Mouse (Mus musculus) megakaryocyte-erythroid progenitor cell, adult 5-6 weeks (primary cell): ENCODE results near the gene Pcyt1a. TPM values are rescaled to one million over a fixed set of nuclear protein-coding genes. Genes with fewer than 3 reads are reported as not detected.

Experiments
- ATAC-seq: replicated peaks from 2 replicates; pipeline ENCODE4 v1.8.0; 2016; ENCODE audit warnings: mild to moderate bottlenecking, inconsistent platforms; ENCODE audit not compliant: severe bottlenecking, poor library complexity, low FRiP score, low TSS enrichment
- total RNA-seq, 2 experiments: library from RNA; stranded (forward) in 1 of 2; stranded (reverse) in 1 of 2; fragments of 200-1000, 215-1000 nt in 1 of 2; fragments of >200 nt in 1 of 2; fragmentation: Nextera tagmentation in 1 of 2; gene quantifications; 2 replicates each; pipeline ENCODE4 v1.2.3; 2014 to 2017

The Pcyt1a gene
- 68.8 and 73.7 TPM in 2 replicates for total RNA-seq (2014; fragmentation: Nextera tagmentation)
- 69.0 and 78.2 TPM in 2 replicates for total RNA-seq (2017)

DNA sequence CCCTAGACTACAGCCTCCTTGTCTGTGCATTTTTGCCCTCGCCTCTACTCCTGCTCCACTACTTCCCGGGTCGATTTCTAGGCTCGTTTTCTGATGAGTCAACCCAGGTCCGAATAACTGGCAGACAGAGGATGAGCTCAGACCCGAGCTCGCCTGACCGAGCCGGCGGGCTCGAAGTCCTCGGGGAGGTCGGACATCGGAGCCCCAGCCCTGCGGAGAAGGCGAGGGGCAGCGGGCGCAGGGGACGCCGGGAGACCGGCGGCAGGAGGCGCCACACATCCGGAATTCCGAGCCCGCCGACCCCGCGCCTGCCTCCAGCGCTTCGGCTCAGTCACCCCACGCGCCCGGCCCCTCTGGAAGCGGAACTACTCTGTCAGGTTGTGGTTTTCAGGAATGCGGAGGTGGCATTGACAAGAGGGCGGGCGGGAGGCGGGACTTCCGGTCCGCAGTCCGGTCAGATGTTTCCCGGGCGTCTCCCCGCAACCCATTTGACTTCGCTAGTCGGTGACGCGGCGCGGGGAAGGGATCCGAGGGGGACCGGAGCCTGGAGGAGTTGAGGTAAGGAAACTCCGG lies at the start of gene Pcyt1a:
Gene Pcyt1a, plus strand, starts transcription at position 448 of the 573 bp plus-strand sequence.
- peak; percentile 89 for ATAC-seq

DNA sequence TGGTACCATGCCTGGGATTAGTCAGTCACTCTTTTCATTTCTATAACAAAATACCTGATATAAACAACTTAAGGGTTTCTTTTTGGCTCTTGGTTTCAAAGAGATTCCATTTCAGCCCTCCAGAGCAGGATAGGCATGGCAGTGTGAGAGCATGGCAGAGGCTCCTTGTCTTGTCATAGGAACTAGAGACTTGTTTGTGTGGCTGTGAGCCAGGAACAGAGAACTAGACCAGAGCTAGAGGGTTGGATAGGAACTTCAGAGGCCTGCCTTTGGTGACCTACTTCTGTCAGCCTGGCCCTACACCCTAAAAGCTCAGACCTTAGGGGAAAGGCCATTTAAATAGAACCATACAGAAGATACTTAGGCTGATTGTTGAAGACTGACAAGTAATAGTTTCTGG lies 47.8 kb upstream of the Pcyt1a start:
- no peak for ATAC-seq

DNA sequence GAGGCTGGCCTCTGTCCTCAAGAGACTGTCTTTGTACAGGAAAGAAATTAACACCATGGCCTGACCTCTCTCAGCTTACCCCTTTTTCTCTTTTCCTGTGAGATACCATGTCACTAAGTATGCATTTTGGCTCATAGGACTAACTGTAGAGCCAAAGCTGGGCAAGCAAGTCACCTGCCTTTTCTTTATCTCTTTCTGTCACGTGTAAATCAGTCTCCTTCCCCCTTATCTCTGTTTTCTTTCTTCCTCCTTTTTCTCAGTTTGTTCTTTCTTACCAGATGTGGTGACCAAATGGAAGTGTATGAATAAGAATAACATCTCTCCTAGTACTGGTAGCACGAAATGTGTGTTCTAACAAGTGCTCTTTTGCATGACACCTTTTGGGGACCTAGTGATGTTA lies 45.8 kb upstream of the Pcyt1a start:
- no peak for ATAC-seq

DNA sequence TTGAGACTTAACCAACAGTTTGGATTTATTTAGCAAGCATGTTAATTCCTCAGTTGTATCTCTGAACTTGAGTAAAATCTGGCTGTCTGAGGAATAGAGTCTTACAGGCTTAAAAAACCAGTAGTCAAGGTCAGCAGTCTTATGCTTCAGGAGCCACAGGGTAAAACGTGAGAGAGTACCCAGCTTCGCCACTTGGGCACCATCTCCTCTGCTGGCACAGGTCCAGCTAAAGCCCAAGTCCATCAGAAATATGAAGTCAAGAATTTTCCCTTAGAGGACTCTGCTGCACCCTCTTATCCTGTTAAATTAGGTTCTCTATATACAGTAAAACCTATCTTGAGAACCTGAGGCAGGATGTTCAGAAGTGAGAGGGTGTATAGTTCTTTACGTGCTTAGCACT lies 43.9 kb upstream of the Pcyt1a start:
- ATAC-seq = no peak

DNA sequence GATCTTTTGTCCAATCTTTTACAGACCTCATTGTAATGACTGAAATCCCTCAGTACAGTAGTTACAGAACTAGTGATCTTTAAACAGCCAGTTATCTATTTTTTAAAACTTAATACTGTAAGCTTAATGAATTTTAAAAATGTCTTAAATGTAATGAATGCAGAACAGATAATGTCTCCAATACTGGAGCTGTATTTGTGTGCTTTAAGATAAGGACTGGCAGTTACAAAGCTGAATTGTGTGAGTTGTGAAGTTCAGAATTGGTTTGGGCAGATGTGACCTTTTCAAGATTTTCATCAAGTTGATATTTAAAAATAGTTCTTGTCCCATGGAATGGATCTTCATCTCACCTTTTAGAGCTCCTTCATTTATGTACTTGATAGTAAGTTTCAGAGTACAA lies 41.7 kb upstream of the Pcyt1a start:
- ATAC-seq = peak; percentile 62; the same call in 1 of the 2 replicates

DNA sequence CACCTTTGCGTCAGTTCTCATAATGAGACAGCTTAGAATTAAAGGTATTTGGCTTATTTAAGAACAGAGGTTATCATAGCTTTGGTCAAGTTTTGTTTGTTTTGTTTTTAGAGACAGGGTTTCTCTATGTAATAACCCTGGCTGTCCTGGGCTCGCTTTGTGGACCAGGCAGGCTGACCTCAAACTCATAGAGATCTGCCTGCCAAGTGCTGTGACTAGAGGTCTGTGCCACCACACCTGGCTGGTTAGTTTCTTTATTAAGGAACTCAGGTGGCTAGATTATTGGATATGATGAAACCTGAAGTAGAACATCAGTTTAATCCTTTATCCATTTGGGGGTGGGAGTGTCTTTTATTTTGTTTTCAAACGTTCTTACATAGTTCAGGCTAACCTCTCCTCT lies 40.9 kb upstream of the Pcyt1a start:
- ATAC-seq = no peak

DNA sequence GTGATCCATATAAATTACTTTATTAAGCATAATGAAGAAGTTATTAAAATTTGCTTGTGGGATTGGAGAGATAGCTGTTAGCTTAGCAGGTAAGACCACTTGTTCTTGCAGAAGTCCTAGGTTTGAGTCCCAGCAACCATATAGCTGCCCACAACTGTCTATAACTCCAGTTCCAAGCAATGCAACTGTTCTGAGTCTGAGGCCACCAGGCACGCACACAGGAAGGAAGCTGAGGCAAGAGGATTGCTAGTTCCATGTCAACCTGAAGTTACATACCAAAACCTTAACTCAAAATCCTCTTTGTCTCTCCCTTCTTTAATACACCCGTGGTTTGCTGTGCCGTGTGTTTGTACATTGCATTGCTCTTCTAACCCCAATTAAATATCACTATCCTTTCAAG lies 39.8 kb upstream of the Pcyt1a start:
- ATAC-seq = no peak

DNA sequence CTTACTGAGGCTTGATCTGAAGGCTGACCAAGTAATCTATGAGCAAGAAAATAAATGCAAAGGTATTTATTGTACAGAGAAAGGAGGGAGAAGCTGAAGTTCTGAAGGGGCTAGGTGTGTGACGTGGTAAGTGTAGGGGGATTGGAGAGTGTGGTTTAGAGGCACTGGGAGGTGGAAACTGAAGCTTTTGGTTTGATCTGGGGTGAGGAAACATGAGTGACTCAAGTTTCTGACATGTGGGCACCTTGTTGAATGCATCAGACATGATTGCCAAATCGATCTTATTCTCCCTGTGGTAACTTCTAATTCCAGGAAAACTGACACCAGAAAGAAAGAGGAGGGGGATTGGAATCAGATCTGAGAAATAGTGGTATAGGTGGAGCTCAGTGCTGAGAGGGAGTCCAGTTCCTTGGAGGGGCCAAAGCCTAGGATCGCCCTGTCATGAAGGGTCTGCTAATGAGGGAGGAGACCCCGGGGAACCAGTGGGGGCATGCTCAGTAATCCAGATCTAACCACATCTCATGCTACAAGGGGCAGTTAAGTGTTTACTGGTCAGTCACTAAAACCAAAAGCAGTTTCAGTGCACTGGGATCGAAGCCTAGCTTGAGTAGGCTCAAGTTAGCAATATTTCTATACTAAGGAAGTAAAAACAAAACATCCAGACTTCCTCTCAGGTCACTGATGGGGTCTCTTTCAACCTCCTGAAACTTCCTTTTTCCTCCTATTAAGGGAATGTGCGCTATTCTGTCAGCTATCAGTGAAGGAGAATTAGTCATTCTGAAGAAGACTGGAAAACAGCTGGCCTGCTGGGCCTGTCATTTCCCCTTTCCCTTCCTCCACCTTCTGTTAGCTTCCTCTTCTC lies 34.8 kb upstream of the Pcyt1a start:
- no peak for ATAC-seq

DNA sequence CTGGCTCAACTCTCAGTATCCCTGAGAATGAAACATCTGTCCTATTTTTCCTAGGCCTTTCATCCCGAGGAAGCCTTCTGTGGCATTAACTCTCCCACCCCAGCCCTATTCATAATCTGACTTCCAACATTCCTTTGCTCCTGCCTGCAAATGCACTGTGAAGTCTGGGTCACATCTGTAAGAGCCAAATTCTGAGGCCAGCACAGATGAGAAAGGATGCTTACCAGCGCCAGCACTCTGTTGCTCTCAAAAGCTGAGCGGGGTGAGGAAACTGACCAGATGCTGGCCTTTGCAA lies 34.2 kb upstream of the Pcyt1a start:
- no peak for ATAC-seq

DNA sequence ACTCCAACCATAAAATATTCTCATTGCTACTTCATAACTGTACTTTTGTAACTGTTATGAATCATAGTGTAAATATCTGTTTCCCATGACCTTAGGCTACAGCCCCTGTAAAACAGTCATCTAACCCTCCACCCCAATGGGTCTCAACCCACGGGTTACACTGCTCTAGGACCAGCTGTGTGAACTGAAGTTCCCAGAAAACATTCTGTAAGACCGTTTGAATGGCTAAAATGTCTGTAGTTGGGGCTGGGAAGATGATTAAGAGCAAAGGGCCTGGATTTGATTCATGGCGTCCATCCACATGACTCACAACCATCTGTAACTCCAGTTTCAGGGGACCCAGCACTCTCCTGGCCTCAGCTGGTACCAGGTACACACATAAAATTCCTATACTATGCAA lies 32.5 kb upstream of the Pcyt1a start:
- ATAC-seq = no peak

DNA sequence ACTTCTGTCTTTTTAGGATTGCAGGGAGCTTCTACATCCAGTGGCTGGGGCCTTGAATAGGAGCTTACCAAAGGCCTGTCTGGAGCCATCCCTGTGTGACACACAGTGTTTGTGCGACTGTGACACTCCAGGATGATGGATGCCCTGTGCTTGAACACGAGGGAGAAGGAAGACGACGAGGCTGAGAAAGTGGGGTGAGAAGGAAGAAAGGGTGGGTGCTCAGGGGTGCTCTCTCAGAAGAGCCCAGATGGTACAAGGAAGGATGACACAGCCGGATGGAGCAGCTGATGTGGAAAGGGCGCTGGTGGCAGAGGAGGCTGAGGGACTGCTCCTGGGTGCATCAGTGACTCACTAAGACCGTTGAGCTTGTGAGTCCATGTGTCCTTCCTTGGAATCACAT lies 30.5 kb upstream of the Pcyt1a start, which contains the start of gene Tm4sf19:
Gene Tm4sf19, plus strand, starts transcription at position 240 of the 400 bp plus-strand sequence.
- ATAC-seq = no peak

DNA sequence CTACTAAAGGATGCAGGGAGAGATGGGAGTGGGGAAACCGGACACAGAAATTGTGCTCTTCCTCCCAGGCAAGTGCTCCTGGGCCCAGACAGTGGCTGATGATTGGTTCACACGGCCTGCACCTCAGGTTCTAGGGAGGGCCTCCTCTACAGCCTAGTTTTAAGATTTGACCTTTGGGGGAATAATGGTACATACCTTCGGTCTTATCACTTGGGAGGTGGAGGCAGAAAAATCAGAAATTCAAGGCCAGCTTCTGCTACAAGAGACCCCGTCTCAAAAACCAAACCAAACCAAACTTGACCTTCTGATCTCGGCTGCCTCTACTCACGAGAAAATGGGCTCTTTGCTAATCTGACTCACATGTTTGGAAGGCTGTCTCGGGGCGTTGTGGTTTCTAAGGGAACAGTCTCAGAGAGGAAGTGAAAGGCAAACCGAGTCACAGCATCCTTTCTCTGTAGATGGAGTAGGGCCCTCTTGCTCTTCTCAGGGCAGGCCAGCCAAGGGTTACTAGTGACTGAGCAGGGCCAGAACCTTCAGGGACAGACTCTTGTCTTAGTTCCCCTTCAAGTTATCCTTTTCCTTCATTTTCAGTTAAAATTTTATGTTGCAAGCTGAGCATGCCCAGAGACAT lies 29.3 kb upstream of the Pcyt1a start:
- ATAC-seq = no peak

DNA sequence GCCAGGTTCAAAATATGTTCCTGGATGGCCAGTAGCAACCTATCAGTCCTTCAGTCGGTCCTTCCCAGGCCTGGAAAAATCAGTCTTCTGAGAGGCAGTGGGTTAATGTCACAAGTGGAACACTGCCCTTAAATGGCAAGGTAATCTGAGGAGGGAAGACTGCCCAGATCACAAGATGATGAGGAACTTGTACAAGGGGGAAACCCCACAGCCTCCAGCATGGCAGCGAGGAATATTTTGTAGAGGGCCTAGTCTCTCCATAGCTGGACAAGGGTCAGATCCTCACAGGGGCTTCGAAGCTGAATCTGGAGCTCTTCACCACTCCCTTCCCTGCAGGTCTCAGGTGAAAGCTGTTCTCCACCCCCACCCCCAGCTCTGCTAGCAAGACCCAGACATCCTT lies 27.9 kb upstream of the Pcyt1a start:
- no peak for ATAC-seq

DNA sequence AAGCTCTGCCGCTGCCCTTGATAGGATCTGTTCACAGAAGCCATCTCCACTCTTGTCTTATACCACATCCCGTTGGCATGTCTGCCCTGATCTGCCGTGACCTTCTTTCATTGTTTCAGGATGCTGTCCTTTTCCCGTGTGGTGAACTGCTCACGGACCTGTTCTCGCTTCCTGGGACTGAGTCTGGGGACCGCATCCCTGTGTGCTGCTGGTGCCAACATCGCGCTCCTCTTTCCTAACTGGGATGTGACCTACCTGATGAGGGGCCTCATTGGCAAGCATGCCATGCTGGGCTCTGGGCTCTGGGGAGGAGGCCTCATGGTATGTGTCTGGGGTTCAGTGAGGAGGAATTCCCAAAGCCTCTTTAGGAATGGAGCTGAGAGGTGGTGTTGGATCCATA lies 25.0 kb upstream of the Pcyt1a start:
- ATAC-seq = no peak

DNA sequence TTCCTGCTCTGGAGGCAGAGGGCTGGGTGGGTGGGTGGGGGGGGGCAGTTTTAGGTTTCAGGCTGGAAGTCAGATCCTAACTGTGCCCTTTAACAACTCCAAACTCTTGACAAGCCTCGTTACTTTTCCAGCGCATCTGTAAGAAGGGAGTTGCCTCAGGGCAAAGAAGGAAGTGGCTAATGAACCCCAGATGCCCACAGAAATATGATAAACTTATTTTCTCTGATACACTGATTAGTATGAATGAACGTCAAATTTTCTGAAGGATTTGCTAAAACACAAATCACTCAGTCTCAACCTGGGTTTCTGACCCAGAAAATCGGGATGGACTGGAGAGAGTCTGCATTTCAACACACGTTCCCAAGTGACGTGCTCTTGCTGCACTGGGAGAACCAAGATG lies 24.1 kb upstream of the Pcyt1a start:
- ATAC-seq = no peak

DNA sequence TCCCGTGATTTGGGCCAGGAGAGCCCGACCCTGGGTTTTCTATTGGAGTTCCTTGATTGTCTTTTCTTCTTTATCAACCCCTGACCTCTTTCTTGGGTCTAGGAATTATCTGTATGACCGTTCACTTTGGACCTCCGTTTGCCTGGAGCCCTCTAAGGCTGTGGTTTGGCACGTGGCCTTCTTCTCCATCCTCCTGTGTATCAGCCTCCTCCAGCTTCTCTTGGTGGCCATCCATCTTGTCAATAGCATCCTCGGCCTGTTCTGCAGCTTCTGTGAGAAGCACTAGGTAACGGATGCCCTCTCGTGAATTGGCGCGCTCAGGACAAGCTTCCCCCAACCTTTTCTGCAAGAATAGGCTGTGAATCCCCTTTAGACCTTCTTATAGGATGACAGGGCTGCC lies 23.0 kb upstream of the Pcyt1a start:
- peak; percentile 41; the same call in 1 of the 2 replicates for ATAC-seq

DNA sequence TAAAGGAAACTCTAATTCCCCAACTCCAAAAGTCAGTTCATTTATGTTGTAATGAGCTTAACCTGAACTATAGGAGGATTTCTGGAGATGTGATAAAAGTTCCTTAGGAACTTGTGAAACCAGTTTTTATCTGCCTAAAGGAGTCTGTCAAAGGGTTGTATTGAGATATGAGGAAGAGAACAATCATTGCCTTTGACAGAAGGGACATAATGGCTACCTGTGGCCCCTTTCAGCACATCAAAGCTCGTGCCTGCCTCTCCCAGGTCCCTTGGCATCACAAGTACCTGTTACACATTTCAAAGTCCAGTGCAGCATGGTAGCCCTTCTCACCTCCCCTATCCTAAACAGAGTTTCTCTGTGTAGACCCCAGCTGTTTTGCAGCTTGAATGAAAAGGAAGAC lies 13.3 kb upstream of the Pcyt1a start:
- ATAC-seq = no peak

DNA sequence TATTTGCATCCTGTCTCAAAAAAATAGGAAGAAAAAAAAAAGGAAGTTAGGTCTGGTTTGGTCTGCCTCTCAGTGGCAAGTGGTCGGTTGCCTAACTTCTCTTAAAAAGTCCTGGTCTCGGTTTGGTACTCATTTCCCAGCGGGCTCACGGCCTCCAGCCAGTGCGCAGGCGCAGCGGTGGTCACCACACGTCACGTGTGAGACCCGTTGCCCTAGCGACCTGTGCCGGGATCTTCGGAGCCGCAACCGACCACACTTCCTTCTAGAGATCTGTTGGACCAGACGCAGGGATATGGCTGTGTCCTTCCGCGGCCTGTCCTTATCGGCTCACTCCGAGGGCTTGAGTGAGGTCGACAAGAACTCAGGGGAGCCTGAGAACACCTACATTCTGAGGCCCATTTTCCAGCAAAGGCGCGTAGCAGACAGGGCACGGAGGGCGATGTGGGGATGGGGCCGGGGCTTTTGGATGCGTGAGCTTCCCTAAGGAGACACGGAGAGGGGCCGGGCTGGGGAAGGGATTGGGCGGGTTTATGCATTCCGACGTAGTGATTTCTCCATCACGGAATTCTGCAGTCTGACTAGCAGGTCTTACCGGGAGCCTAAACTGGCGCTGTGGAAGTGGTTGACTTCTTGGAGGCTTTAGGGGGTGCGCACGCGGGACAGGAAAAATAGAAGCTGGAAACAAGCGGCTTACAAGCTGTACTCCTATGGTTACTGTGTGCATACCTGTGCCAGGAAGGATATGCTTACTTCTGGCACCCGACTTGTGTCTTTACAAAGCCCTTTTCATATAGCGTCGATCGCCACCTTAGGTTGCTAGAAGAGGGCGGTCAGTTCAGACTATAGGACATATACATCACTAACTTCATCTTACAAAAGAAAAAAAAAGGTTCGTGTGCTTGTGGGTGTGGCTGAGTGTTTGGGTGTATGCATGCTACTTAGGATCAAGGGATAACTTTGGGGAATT lies 10.9 kb upstream of the Pcyt1a start, which contains the start of gene Tctex1d2:
Gene Tctex1d2, plus strand, starts transcription at position 186 of the 967 bp plus-strand sequence.
- ATAC-seq = peak; percentile 98

DNA sequence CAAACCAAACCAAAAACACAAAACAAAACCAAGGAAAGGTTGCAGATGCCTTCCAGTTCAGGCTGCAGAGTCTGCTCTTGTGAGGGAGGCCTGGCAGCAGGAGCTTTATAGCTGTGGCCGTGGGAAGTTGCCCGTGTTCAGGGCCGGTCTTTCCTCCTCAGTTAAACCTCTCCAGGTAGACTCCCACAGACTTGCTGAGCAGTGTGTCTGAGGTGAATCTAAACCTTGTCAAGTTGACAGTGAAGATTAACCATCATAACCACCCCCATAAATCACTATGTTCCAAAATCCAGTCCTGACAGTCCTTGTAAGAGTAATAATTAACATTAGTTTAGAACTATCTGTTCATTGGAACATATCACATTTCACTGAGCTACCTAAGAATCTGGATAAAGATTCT lies 3.2 kb upstream of the Pcyt1a start:
- ATAC-seq = no peak
